Mouse (Mus musculus): Measurements from ENCODE around the gene Pole3.
"Not testable (repeated sequence)": the region's sequence is repeated elsewhere in the genome, so short reads cannot be mapped to it uniquely, and the experiment has no call there.

Gene Pole3

DNA sequence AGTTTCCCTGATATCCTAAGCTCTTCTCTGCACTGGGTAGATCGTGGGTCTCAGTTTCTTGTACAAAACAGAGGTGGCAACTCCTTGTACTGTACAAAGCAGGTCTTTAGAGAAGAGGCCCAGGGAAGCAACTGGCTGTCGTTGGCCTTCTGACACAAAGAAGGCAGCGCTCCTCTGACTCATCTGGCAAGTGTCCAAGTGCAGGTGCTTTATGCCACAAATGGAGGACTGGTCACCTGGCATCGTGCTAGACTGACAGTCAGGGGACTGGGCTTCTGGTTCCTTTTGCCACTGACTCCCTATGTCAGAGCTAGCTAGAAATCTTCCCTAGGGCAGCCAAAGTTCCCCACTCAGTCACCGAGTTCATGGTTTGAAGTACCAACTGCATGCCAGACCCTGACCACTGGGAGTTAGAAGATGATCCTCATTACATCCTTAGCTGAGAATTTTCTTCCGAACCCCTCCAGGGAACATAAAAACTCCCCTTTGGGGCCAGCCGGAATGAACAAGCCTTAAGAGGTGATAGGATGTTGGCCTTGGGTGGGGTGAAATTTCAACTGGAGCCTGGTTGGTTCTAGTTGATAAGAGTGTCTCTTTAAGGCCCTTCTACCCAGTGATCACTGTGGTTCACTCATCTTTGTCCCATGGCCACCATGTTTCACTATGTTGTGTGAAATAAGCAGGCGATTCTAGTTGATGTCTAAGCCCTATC lies 39.3 kb downstream of the Pole3 start:
- DNase-seq: no peak

DNA sequence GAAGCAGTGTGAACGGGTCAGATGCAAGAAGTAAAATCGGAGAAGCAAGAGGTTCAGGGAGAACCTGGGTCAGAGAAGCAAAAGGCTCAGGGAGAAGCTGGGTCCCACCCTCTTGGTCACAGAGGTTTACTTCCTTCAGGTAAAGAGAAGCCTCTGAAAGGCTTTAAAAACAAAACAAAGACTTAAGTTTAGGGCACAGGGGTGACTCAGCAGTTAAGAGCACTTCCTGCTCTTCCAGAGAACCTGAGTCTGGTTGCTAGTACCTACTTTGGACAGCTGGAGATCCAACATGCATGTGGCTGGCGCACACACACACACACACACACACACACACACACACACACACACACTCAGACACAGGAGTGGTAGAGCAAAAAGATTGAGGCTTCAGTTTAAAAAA lies 39.9 kb downstream of the Pole3 start:
- no peak for DNase-seq

DNA sequence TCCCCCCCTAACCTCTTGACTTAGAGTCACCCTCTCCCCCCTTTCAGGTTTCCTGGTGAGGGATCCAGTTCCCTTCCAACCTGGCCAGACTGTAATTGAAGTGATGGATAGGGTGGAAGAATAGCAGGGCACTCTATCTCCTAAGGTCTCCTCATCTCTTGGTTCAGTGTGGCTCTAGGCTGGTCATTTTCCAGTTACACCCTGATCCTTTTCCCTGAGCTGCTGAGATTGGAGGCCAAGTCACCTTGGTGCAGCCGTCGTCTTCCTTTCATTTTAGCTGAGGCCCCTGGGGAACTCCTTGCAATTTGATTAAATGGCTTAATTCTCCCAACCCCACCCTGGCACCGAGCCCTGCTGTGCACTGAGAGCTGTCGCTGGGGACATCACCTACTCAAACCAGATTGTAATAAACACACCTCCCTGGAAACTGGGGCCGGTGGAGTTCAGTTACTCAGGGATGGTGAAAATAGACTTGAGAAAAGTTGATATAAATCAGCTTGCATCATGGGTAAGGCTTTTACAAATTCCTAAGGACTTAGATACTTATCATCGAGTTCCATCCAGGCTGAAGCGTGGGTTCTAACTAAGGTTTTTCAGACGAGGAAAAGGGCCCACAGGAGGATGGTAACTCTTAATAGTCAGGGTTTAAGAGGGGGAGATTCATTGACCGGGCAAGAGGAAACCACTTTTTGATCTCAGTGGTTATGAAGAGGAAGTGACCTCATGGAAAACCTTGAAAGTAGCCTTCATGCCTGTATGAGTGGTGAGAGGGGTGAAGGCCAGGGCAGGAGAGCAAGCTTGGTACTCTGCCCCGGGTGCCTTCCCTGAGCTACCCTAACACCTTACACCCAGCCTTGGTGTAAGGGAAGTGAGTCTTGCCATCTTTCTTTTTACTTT lies 43.9 kb downstream of the Pole3 start:
- DNase-seq: peak; percentile 34

DNA sequence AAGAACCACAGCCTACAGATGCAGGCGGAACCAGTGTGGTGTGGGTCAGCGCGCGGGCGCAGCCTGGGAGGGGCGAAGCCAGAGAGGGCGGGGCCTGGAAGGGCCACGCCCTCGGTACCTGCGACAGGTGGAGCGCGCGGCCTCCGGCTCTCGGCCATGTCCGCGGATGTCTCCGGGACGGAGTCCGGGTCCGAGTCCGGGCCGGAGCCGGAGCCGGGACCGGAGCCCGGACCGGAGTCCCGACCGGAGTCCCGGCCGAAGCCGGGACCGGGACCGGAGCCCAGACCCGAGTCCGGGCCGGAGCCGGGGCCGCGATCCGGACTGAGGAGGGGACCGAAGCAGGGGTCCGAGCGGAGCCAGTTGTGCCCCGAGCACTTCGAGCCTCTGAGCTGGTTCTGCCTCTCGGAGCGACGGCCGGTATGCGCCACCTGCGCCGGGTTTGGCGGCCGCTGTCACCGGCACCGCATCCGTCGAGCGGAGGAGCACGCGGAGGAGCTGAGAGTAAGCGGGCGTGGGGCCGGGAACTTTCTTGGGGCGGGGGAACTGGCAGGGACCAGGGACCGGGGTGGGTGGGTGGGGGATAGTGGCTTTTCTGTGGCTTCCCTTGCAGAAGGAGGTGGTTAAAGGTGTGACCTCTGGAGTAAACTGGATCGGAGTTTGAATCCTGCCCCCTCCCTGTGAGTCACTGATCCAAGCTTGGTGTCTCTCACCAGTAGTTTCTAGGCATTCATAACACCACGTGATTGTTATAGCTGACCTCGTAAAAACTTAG lies 44.7 kb downstream of the Pole3 start, which contains the start of gene Bspry:
Bspry (plus strand) TSS at position 117 of the 772 bp plus-strand sequence.
- peak; percentile 88 for DNase-seq

DNA sequence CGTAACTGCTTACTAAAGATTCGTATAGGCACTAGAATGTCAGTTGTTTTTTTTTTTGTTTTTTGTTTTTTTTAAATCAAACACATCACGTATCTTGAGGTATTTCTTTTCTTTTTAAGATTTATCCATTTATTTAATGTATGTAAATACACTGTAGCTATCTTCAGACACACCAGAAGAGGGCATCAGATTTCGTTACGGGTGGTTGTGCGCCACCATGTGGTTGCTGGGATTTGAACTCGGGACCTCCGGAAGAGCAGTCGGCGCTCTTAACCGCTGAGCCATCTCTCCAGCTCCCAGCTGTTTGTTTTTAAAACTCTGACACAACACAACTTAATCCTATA lies 45.3 kb downstream of the Pole3 start:
- not testable (repeated sequence) for DNase-seq

DNA sequence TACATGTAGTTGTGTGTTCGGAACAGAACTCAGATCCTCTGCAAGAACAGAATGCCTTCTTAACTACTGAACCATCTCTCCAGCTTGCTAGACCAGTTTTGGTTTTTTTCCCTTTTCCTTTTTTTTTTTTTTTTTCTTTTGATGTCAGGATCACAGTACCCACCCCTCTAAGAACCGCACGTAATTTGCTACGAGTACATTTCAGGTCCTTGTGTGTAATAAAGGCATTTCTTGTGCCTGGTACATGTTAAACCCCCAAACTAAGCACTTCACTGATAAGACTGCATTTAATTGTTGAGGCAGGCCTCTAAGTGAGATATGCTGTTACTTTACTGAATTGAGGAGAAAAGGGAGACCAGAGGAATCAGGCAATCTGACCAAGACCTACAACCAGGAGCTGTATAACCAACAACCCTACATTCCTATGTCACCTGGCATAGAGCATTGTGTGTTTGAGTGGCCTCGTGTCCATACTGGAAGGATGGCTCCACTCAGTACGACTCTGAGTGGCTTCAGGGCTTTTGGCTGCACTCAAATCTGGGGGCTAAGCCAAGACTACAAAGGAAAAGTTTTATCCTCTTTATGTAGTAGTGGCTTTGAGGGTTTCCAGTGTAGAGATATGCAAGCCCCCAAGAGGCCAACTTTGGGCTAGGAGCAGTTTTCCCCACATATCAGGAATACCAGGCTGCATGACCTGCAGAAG lies 47.2 kb downstream of the Pole3 start:
- DNase-seq: no peak

DNA sequence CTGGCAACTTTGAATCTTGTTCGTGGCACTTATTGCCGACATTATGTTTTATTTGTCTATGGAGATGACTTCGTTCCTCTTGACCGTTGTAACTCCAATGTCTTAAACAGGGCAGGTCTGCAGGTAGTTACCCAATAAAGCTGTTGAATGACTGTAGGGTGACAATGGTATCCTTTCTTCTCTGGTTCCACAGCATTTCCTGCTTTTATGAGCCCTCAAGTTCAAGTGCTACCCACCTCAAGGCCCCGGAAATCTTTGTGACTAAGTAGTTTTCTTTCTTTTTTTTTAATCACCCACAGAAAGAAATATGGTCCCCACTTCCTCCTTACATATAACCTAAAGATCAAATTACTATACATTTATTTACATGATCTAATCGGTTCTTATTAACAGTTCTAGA lies 49.1 kb downstream of the Pole3 start:
- DNase-seq: no peak

DNA sequence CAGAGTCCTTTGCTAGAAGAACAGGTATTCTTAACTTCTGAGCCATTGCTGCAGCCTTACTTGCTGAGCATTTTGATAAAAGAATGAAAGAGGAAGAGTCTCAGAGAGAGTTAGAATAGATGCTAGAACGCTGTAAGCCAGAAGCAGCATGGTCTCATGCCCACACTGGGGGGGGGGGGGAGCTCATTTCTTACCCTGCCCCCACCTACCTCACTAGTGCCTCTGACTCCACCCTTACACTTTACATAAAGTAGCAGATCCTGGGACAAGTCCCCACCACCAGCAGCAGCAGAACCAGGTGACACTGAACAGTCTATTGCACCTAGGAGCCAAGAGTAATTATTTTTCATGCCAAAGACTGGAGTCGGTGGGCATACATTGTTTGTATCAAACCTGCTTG lies 49.7 kb downstream of the Pole3 start:
- no peak for DNase-seq

Data from kidney, postnatal 14 days (tissue).